Mouse (Mus musculus) thymus, postnatal 14 days (tissue): ENCODE data around the gene Ccp110.
A peak's percentile ranks its signal among the peaks of the same experiment; 100 is the strongest.

Source experiments
- DNase-seq: peaks from one replicate; pipeline ENCODE4 v3.0.0; 2021

Ccp110 gene

GRCm38 (mm10) chr7:118728846-118729587, 16.7 kb downstream of the Ccp110 start:
- DNase-seq: no peak

- no peak for DNase-seq
Observed at GRCm38 (mm10) chr7:118731781-118732180, 19.4 kb downstream of the Ccp110 start.

- no peak for DNase-seq
Observed at GRCm38 (mm10) chr7:118733225-118733624, 20.9 kb downstream of the Ccp110 start.

GRCm38 (mm10) chr7:118738730-118739129, 26.4 kb downstream of the Ccp110 start:
- no peak for DNase-seq

- DNase-seq: peak; percentile 89
Observed at GRCm38 (mm10) chr7:118739975-118740531, 27.7 kb downstream of the Ccp110 start, which contains the start of gene Vps35l. Vps35l (plus strand) TSS chr7:118740226.

- peak; percentile 95 for DNase-seq
Observed at GRCm38 (mm10) chr7:118740532-118741338, 28.4 kb downstream of the Ccp110 start.

- no peak for DNase-seq
Observed at GRCm38 (mm10) chr7:118742278-118742677, 29.9 kb downstream of the Ccp110 start.

- no peak for DNase-seq
Observed at GRCm38 (mm10) chr7:118744766-118745165, 32.4 kb downstream of the Ccp110 start.

GRCm38 (mm10) chr7:118747891-118748672, 35.7 kb downstream of the Ccp110 start:
- DNase-seq: no peak

- no peak for DNase-seq
Observed at GRCm38 (mm10) chr7:118749706-118750105, 37.4 kb downstream of the Ccp110 start.

- no peak for DNase-seq
Observed at GRCm38 (mm10) chr7:118751625-118752024, 39.3 kb downstream of the Ccp110 start.

GRCm38 (mm10) chr7:118755756-118756155, 43.4 kb downstream of the Ccp110 start:
- no peak for DNase-seq

- no peak for DNase-seq
Observed at GRCm38 (mm10) chr7:118756490-118757265, 44.3 kb downstream of the Ccp110 start.

- no peak for DNase-seq
Observed at GRCm38 (mm10) chr7:118758369-118758768, 46.0 kb downstream of the Ccp110 start.

GRCm38 (mm10) chr7:118759372-118759771, 47.0 kb downstream of the Ccp110 start:
- no peak for DNase-seq

GRCm38 (mm10) chr7:118763939-118764338, 51.6 kb downstream of the Ccp110 start:
- DNase-seq: no peak

GRCm38 (mm10) chr7:118764725-118765124, 52.4 kb downstream of the Ccp110 start:
- no peak for DNase-seq

- no peak for DNase-seq
Observed at GRCm38 (mm10) chr7:118765604-118766003, 53.3 kb downstream of the Ccp110 start.

GRCm38 (mm10) chr7:118766119-118766833, 53.9 kb downstream of the Ccp110 start:
- DNase-seq: peak; percentile 55

GRCm38 (mm10) chr7:118766834-118767224, 54.5 kb downstream of the Ccp110 start:
- DNase-seq: no peak

- DNase-seq: no peak
Observed at GRCm38 (mm10) chr7:118769208-118769607, 56.9 kb downstream of the Ccp110 start.
